Mouse (Mus musculus): ENCODE measurements around the gene Aplnr. TPM values are rescaled to one million over a fixed set of nuclear protein-coding genes. Genes with fewer than 3 reads are reported as not detected.
A peak's percentile ranks its signal among the peaks of the same experiment; 100 is the strongest.

Gene Aplnr
- polyA plus RNA-seq, 1 experiment from 2014 or later = 148 TPM

GRCm38 (mm10) chr2:85137601-85138140 lies 1.6 kb downstream of the Aplnr start:
- H3K36me3 ChIP-seq (ENCODE audit: insufficient read depth) = no peaks in the 10 kb centered on the region
- H3K27ac ChIP-seq (ENCODE audit: low read depth) = peak overlapping the region; percentile 54; the same call in 1 of the 2 replicates
- no peak for DNase-seq
- H3K9me3 ChIP-seq (ENCODE audit: low read depth, low read length) = no peaks in the 10 kb centered on the region
- TF ChIP-seq CTCF (IDR thresholded peaks at IDR 0.05; ENCODE audit: low read depth) = no peak
- ATAC-seq (ENCODE audit: insufficient read depth) = no peak
- 29% methylated on average over 10 of the region's 10 CpGs for WGBS
- no peaks in the 10 kb centered on the region for H3K4me1 ChIP-seq (ENCODE audit: insufficient read depth)
- peak overlapping the region; percentile 37 for H3K4me3 ChIP-seq (ENCODE audit: low read depth, low read length)
- H3K9ac ChIP-seq = peak overlapping the region; percentile 51
- 0 out of 2 replicates have a peak, but pooled peaks cover 5% of the 10 kb centered on the region for H3K27me3 ChIP-seq (ENCODE audit: insufficient read depth, low read length)
- H3K4me2 ChIP-seq = no peak overlapping the region

DNA sequence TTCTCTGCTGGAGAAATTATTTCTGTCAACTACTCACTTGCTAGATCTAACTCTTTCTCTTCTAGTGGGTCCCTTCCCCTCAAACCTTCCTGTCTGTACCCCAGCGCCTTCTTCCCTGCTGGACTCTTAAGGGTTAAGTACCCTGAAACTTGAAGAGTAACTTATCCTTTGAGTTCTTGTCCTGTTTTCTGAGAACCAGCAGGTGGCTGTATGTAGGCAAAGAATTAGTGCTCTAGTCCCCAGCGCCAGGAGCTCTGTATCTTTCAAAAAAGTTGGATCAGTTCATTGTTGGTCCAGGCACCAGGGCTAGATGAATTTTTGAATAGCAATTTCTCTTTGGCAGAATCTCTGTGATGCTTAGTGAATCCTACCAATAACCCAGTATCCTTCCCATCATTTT lies 2.1 kb downstream of the Aplnr start:
- no peak for ATAC-seq (ENCODE audit: insufficient read depth)
- Histone ChIP-seq H3K36me3 (ENCODE audit: insufficient read depth) (no peaks in the 10 kb centered on the region), H3K9me3 (ENCODE audit: low read depth, low read length) (no peaks in the 10 kb centered on the region), H3K4me3 (ENCODE audit: low read depth, low read length) (peak overlapping the region; percentile 37), H3K9ac (peak overlapping the region; percentile 51), H3K4me2 (no peak overlapping the region), H3K27me3 (ENCODE audit: insufficient read depth, low read length) (0 out of 2 replicates have a peak, but pooled peaks cover 5% of the 10 kb centered on the region), H3K27ac (ENCODE audit: low read depth) (peak overlapping the region; percentile 54; the same call in 1 of the 2 replicates), H3K4me1 (ENCODE audit: insufficient read depth) (no peaks in the 10 kb centered on the region)
- TF ChIP-seq CTCF (IDR thresholded peaks at IDR 0.05; ENCODE audit: low read depth) = no peak
- WGBS = 19% methylated on average over 2 of the region's 2 CpGs
- DNase-seq = no peak

DNA sequence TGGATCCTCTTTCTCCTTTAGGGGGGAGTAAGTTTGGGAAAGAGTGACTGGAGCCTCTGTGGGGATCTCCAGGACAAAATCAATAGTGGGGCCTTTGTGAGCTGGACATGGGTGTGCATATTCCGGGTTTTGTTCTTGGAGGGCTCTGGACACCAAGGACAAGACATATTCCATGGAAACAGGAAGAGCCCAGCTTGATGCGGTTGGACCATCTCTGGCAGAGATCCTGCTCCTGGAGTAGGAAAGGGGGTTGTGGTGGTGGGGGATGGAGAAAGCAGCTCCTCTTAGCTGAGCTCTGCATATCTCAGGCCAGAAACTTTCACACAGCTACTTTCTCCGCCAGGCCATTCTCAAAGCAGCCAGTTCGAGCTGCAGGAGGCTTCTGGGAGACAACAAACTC lies 3.4 kb downstream of the Aplnr start:
- no peaks in the 10 kb centered on the region for H3K4me1 ChIP-seq (ENCODE audit: insufficient read depth)
- peak overlapping the region; percentile 12; the same call in 1 of the 2 replicates for H3K27ac ChIP-seq (ENCODE audit: low read depth)
- H3K9ac ChIP-seq = peak overlapping the region; percentile 30
- TF ChIP-seq CTCF (IDR thresholded peaks at IDR 0.05; ENCODE audit: low read depth) = no peak
- no peaks in the 10 kb centered on the region for H3K36me3 ChIP-seq (ENCODE audit: insufficient read depth)
- 42% methylated on average over 4 of the region's 4 CpGs for WGBS
- 0 out of 2 replicates have a peak, but pooled peaks cover 5% of the 10 kb centered on the region for H3K27me3 ChIP-seq (ENCODE audit: insufficient read depth, low read length)
- no peaks in the 10 kb centered on the region for H3K9me3 ChIP-seq (ENCODE audit: low read depth, low read length)
- ATAC-seq (ENCODE audit: insufficient read depth) (no peak), DNase-seq (no peak)
- H3K4me2 ChIP-seq = peak overlapping the region; percentile 37
- H3K4me3 ChIP-seq (ENCODE audit: low read depth, low read length) = peak overlapping the region; percentile 37

DNA sequence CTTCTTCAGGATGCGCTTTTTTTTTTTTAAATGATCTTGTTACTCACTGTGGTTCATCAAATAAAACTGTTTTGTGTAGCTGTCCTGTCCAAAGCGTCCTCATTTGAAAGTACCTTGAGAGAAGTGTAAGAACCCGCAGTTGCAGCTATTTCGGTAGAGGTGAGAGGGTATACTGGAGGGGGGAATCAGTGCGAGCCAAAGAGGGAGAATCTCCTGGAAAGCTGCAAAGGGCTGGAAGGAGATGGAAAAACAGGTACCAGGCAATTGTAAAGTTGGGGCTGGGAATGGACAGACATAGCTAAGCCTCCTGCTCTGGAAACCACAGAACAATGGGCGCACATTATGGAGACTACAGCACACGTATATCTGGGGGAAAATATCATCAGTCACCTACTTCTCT lies 3.8 kb downstream of the Aplnr start:
- no peaks in the 10 kb centered on the region for H3K4me1 ChIP-seq (ENCODE audit: insufficient read depth)
- no peaks in the 10 kb centered on the region for H3K9me3 ChIP-seq (ENCODE audit: low read depth, low read length)
- H3K4me3 ChIP-seq (ENCODE audit: low read depth, low read length) = peak overlapping the region; percentile 37
- peak overlapping the region; percentile 30 for H3K9ac ChIP-seq
- H3K36me3 ChIP-seq (ENCODE audit: insufficient read depth) = no peaks in the 10 kb centered on the region
- ATAC-seq (ENCODE audit: insufficient read depth) = no peak
- DNase-seq = no peak
- TF ChIP-seq CTCF (IDR thresholded peaks at IDR 0.05; ENCODE audit: low read depth) = no peak
- H3K27me3 ChIP-seq (ENCODE audit: insufficient read depth, low read length) = 0 out of 2 replicates have a peak, but pooled peaks cover 5% of the 10 kb centered on the region
- peak overlapping the region; percentile 37 for H3K4me2 ChIP-seq
- WGBS = 40% methylated on average over 7 of the region's 7 CpGs
- 0 out of 2 replicates have a peak overlapping the region, but pooled peaks have one; percentile 39 for H3K27ac ChIP-seq (ENCODE audit: low read depth)

- H3K4me2 ChIP-seq = peak overlapping the region; percentile 37
- no peak overlapping the region for H3K27ac ChIP-seq (ENCODE audit: low read depth)
- ATAC-seq (ENCODE audit: insufficient read depth) (no peak), DNase-seq (no peak)
- no peaks in the 10 kb centered on the region for H3K4me1 ChIP-seq (ENCODE audit: insufficient read depth)
- H3K27me3 ChIP-seq (ENCODE audit: insufficient read depth, low read length) = 0 out of 2 replicates have a peak, but pooled peaks cover 5% of the 10 kb centered on the region
- H3K9me3 ChIP-seq (ENCODE audit: low read depth, low read length) = no peaks in the 10 kb centered on the region
- peak overlapping the region; percentile 37; the same call in 1 of the 2 replicates for H3K4me3 ChIP-seq (ENCODE audit: low read depth, low read length)
- no peak for TF ChIP-seq CTCF (IDR thresholded peaks at IDR 0.05; ENCODE audit: low read depth)
- H3K9ac ChIP-seq = no peak overlapping the region
- H3K36me3 ChIP-seq (ENCODE audit: insufficient read depth) = no peaks in the 10 kb centered on the region
Measured at GRCm38 (mm10) chr2:85140833-85141232, 4.8 kb downstream of the Aplnr start.

DNA sequence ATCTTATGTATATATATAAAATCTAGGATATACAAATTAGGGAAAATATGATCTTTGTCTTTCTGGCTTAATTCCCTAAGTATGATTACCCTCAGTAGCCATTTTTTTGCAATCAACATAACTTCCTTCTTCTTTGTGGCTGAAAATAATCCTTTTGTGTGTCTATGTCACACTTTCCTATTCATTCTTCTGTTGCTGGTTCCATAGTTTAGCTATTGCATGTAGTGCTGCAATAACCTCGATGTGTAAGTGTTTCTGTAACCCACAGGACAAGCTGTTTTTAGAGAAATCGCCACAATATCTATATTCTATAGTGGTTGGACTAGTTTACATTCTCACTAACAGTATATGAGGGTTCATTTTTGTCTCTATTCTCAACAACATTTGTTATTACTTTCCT lies 8.9 kb downstream of the Aplnr start:
- Histone ChIP-seq H3K36me3 (ENCODE audit: insufficient read depth) (no peaks in the 10 kb centered on the region), H3K27me3 (ENCODE audit: insufficient read depth, low read length) (no peaks in the 10 kb centered on the region), H3K4me2 (no peak overlapping the region), H3K4me1 (ENCODE audit: insufficient read depth) (no peaks in the 10 kb centered on the region), H3K9ac (no peak overlapping the region), H3K4me3 (ENCODE audit: low read depth, low read length) (no peak overlapping the region), H3K9me3 (ENCODE audit: low read depth, low read length) (no peaks in the 10 kb centered on the region), H3K27ac (ENCODE audit: low read depth) (no peak overlapping the region)
- no peak for ATAC-seq (ENCODE audit: insufficient read depth)
- no peak for TF ChIP-seq CTCF (IDR thresholded peaks at IDR 0.05; ENCODE audit: low read depth)
- WGBS = 84% methylated on average over 2 of the region's 2 CpGs
- no peak for DNase-seq

GRCm38 (mm10) chr2:85145346-85145745 lies 9.3 kb downstream of the Aplnr start:
- DNase-seq (no peak), ATAC-seq (ENCODE audit: insufficient read depth) (no peak)
- no peaks in the 10 kb centered on the region for H3K36me3 ChIP-seq (ENCODE audit: insufficient read depth)
- H3K27ac ChIP-seq (ENCODE audit: low read depth) = no peak overlapping the region
- H3K4me3 ChIP-seq (ENCODE audit: low read depth, low read length) = no peak overlapping the region
- H3K4me1 ChIP-seq (ENCODE audit: insufficient read depth) = no peaks in the 10 kb centered on the region
- no peak overlapping the region for H3K9ac ChIP-seq
- H3K9me3 ChIP-seq (ENCODE audit: low read depth, low read length) = no peaks in the 10 kb centered on the region
- no peak for TF ChIP-seq CTCF (IDR thresholded peaks at IDR 0.05; ENCODE audit: low read depth)
- WGBS = 74% methylated on average over 3 of the region's 3 CpGs
- no peaks in the 10 kb centered on the region for H3K27me3 ChIP-seq (ENCODE audit: insufficient read depth, low read length)
- no peak overlapping the region for H3K4me2 ChIP-seq

All from lung, embryonic 14.5 days (tissue).